Mouse (Mus musculus): ENCODE results near the gene Sdhc.
"Not testable (repeated sequence)": the region's sequence is repeated elsewhere in the genome, so short reads cannot be mapped to it uniquely, and the experiment has no call there.

The Sdhc gene

DNA sequence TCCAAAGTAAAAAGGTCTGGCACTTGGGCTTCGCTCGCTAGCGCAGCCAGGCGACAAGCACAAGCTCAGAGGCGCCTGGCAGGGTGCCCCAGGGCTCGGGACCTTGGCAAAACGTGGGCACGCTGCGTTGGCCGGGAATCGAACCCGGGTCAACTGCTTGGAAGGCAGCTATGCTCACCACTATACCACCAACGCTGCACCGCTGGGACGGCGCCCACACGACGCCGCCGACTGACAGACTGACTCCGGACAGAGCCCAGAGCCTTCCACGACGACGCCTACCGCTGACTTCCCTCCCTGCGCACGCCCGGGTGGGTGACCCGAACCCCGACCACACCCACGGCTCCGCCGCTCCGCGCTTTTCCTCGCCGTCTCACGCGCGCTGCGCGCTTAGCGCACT, 70.6 kb downstream of the Sdhc start:
- DNase-seq (ENCODE audit: low read depth, low spot score): not testable (repeated sequence)

DNA sequence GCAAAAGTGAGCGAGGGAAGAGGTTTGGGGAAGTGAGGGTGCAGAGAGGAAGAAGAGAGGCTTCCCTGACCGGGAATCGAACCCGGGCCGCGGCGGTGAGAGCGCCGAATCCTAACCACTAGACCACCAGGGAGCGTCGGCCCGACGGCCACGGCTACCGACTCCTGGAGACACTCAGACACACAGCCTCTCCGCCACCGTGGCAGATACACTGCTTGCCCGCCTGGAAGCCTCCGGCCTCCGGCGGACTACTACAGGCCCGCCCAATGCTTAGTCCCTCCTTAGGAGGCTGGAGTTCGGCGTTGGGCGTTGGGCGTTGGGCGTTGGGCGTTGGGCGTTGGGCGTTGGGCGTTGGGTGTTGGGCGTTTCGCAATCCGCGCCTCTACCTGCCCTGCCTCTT, 71.1 kb downstream of the Sdhc start:
- not testable (repeated sequence) for DNase-seq (ENCODE audit: low read depth, low spot score)

DNA sequence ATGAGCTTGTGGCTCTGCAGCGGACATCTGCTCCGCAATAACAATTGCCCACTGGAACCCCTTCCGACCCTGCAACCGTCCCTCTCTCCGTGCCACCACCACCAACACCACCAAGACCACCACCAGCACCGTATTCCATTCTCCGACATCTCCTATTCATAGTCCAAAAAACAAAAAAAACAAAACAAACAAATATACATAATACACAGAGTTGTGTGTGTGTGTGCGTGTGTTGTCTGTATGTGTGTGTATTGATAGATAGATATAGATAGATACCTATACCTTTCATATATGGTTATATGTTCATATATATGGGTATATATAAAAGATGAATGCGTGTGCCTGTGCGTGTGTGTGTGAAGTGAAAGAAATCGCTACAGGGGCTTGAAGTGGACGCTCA, 72.0 kb downstream of the Sdhc start:
- not testable (repeated sequence) for DNase-seq (ENCODE audit: low read depth, low spot score)

DNA sequence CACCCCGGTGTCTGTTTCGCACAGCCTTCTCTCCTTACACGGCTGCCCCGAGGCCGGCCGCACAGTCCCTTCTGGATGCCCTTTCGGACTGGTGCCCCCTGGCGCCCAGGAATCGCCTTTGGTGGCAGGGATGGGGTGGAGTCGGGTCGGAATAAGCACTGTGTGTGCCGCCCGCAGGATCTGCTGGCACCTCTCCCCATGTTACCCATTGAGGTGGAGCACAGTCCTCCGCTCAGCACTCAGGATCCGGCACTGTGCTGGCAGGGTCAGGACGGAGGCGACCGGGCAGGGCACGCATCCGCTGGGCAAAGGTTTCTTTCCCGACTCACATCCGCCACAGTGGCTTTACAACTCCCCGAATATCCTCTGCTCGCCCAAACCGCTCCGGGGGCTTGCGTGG, 72.4 kb downstream of the Sdhc start:
- DNase-seq (ENCODE audit: low read depth, low spot score): not testable (repeated sequence)

DNA sequence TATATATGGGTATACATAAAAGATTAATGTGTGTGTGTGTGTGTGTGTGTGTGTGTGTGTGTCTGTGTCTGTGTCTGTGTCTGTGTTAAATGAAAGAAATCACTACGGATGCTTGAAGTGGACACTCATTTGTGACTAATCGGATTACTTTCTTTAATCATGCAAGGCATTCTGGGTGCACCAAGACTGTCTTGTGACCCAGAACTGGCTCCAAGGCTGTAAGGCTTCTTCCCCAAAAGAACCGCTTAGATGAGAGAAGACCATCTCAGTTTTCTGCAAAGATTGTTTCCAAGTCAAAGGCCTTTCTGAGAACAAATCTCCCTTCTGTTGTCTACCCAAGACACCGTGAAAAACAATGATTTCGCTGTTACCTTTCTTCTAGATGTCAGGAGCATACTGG, 73.2 kb downstream of the Sdhc start:
- not testable (repeated sequence) for DNase-seq (ENCODE audit: low read depth, low spot score)

Measured in brain, embryonic 18.5 days (tissue).